Mouse (Mus musculus): Measurements from ENCODE around the gene Enc1. TPM values are rescaled to one million over a fixed set of nuclear protein-coding genes. Genes with fewer than 3 reads are reported as not detected.
"Not testable (repeated sequence)": the region's sequence is repeated elsewhere in the genome, so short reads cannot be mapped to it uniquely, and the experiment has no call there.

The Enc1 gene
- total RNA-seq, 2 experiments from 2014 or later, result 570 to 627 TPM

GRCm38 (mm10) chr13:97247754-97248153, 6.8 kb downstream of the Enc1 start:
- DNase-seq (ENCODE audit: low spot score in 2 of 2), result no peak
- intact Hi-C loops (cut with DNase I), result loop anchor here (5.0 kb wide), 1 partner anchor 145 kb away; no protein-coding TSS in a partner anchor

- no peak for DNase-seq (ENCODE audit: low spot score in 2 of 2)
- intact Hi-C loops (cut with DNase I), result loop anchor here (5.0 kb wide), 1 partner anchor 143 kb away; no protein-coding TSS in a partner anchor
Observed at GRCm38 (mm10) chr13:97249051-97249461, 8.2 kb downstream of the Enc1 start.

GRCm38 (mm10) chr13:97249507-97250078, 8.7 kb downstream of the Enc1 start:
- DNase-seq (ENCODE audit: low spot score in 2 of 2), result no peak
- intact Hi-C loops (cut with DNase I), result loop anchor here (5.0 kb wide), 1 partner anchor 143 kb away; no protein-coding TSS in a partner anchor

GRCm38 (mm10) chr13:97250148-97250547, 9.2 kb downstream of the Enc1 start:
- no peak for DNase-seq (ENCODE audit: low spot score in 2 of 2)
- intact Hi-C loops (cut with DNase I), result no loop called here

GRCm38 (mm10) chr13:97250551-97251380, 9.9 kb downstream of the Enc1 start:
- intact Hi-C loops (cut with DNase I), result no loop called here
- DNase-seq (ENCODE audit: low spot score in 2 of 2), result no peak

GRCm38 (mm10) chr13:97251736-97252135, 10.8 kb downstream of the Enc1 start:
- DNase-seq (ENCODE audit: low spot score in 2 of 2), result no peak
- intact Hi-C loops (cut with DNase I), result no loop called here

- no peak for DNase-seq (ENCODE audit: low spot score in 2 of 2)
- intact Hi-C loops (cut with DNase I), result no loop called here
Observed at GRCm38 (mm10) chr13:97252469-97252868, 11.6 kb downstream of the Enc1 start.

GRCm38 (mm10) chr13:97253418-97253981, 12.6 kb downstream of the Enc1 start:
- intact Hi-C loops (cut with DNase I), result no loop called here
- no peak for DNase-seq (ENCODE audit: low spot score in 2 of 2)

- intact Hi-C loops (cut with DNase I), result no loop called here
- no peak for DNase-seq (ENCODE audit: low spot score in 2 of 2)
Observed at GRCm38 (mm10) chr13:97253994-97254393, 13.1 kb downstream of the Enc1 start.

- intact Hi-C loops (cut with DNase I), result no loop called here
Observed at GRCm38 (mm10) chr13:97254564-97255164, 13.8 kb downstream of the Enc1 start.

GRCm38 (mm10) chr13:97255976-97256848, 15.3 kb downstream of the Enc1 start:
- no peak for DNase-seq (ENCODE audit: low spot score in 2 of 2)
- intact Hi-C loops (cut with DNase I), result no loop called here

More at GRCm38 (mm10) chr13:97254564-97255164, 13.8 kb downstream of the Enc1 start:
- no peak for DNase-seq (ENCODE audit: low spot score in 2 of 2)

- intact Hi-C loops (cut with DNase I), result no loop called here
- DNase-seq (ENCODE audit: low spot score in 2 of 2), result no peak
Observed at GRCm38 (mm10) chr13:97256849-97257379, 16.0 kb downstream of the Enc1 start.

- intact Hi-C loops (cut with DNase I), result no loop called here
- DNase-seq (ENCODE audit: low spot score in 2 of 2), result no peak
Observed at GRCm38 (mm10) chr13:97259271-97259670, 18.4 kb downstream of the Enc1 start.

- intact Hi-C loops (cut with DNase I), result no loop called here
- DNase-seq (ENCODE audit: low spot score in 2 of 2), result no peak
Observed at GRCm38 (mm10) chr13:97260456-97261180, 19.7 kb downstream of the Enc1 start.

GRCm38 (mm10) chr13:97261549-97261948, 20.6 kb downstream of the Enc1 start:
- intact Hi-C loops (cut with DNase I), result no loop called here
- no peak for DNase-seq (ENCODE audit: low spot score in 2 of 2)

GRCm38 (mm10) chr13:97262676-97263075, 21.8 kb downstream of the Enc1 start:
- DNase-seq (ENCODE audit: low spot score in 2 of 2), result no peak
- intact Hi-C loops (cut with DNase I), result no loop called here

GRCm38 (mm10) chr13:97265534-97265933, 24.6 kb downstream of the Enc1 start:
- peak in 1 of 2 experiments; percentile 0 for DNase-seq (ENCODE audit: low spot score in 2 of 2)
- intact Hi-C loops (cut with DNase I), result not testable (repeated sequence)

GRCm38 (mm10) chr13:97270723-97271122, 29.8 kb downstream of the Enc1 start:
- no peak for DNase-seq (ENCODE audit: low spot score in 2 of 2)
- intact Hi-C loops (cut with DNase I), result no loop called here
